Mouse (Mus musculus) 3134 (cell line): Measurements from ENCODE around the gene Wscd2.

ENCODE experiments used
- DNase-seq: peaks from one replicate; pipeline ENCODE4 v3.0.0-alpha.2; 2011; ENCODE audit warnings: low spot score; ENCODE audit not compliant: insufficient read length; ENCODE audit errors: extremely low read depth

Wscd2 gene

DNA sequence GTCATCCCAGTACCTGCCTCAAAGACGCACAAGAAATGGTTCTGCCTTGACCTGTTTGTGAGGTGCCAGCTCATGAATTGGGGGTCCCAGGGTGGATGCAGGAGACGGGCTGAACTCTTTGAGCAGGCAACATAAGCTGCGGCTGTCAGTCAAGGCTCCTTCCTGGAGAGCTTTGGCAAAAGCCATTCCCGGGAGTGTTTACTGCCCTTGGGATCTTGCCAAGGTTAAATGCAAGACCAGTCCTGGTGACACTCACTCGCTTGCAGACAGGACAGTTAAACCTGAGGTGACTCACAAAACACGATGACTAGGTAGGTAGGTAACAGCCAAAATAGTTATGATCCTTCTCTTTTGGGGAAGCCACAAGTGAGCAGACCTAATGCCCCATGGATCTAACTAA is 30.9 kb downstream of the Wscd2 start:
- no peak for DNase-seq

DNA sequence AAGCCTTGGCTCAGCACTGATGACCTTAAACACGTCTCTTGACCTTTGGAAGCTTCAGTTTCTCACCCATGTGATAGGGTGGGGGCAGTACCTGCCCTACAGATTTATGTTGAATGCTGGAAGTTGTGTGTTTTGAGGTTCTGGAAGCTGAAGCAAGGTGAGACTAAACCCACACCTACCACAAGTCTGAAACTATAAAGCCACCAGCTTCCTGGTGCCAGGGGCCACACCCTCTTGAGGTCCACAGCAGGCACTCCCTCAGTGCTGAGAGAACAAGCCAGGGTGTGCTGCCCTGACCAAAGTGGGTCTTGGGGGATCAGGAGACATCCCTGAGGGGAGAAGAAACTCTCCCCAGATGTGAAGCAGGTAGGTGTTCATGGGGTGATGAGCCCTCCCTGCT is 48.7 kb downstream of the Wscd2 start:
- no peak for DNase-seq

DNA sequence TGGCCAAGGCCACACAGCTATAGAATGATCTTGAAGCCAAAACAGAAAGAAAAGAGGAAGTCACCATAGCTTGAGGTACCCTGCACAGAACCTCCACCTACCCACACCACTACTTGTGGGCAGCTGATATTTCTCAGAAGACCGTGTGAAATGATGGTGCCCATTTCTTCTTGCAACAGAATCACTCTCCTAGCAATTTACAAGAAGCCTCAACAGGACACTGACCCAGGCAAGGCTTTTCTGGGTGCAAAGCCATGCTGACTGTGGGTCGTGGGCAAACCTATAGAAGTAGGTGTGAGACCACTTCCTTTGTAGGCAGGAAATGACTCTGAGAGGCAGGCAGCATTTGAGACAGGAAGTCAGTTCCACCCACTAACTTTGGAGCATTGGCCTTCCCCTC is 49.3 kb downstream of the Wscd2 start:
- no peak for DNase-seq

- DNase-seq: no peak
Measured at GRCm38 (mm10) chr5:113539858-113540257, 49.7 kb downstream of the Wscd2 start.

DNA sequence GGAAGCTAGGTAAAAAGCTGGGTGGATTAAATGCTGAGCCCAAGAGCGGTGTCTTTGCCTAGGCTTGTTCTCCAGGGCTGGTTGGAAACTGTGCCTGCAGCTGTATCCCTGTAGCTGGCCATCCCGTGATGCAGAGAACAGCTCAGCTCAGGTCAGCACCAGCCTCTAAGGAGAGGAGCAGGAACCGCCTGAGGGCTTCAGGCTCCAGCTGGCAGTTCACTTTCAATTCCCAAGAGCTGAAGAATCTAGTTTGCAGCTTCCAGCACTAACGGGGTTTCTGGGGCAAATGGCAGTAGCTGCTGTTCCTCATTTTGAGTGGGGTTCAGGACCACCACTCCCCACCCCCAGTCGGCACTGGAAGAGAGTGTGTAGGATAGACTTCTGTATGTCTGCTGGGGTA is 51.1 kb downstream of the Wscd2 start:
- DNase-seq: no peak

DNA sequence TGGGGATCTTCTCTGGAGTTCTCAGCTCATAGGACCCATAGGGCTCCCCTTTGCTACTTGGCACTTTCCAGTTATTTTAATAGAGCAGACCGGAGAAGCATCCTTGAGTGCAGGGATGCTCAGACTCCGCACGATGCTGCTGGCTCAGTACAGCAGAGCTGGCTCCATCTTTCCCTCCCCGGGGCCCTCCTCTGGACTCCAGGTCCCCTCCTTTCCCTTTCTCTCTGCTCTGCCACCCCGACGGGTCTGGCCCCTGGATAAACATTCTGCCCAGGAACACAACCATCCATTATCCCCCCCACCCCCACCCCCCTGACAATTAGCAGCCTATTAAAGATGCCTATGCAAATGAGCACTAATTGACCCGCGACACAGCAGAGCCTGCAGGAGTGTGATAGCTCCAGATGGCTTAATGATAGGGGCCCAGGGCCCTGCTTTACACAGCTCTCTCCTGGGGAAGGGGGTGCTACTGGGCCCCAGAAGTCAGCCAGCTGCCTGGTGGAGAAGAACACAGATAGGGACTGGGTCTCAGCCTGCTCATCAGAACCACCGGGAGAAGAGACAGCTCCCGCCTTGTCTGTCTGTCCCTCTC is 52.8 kb downstream of the Wscd2 start:
- DNase-seq: no peak

- DNase-seq: peak; percentile 28
Measured at GRCm38 (mm10) chr5:113547949-113548700, 58.0 kb downstream of the Wscd2 start.

DNA sequence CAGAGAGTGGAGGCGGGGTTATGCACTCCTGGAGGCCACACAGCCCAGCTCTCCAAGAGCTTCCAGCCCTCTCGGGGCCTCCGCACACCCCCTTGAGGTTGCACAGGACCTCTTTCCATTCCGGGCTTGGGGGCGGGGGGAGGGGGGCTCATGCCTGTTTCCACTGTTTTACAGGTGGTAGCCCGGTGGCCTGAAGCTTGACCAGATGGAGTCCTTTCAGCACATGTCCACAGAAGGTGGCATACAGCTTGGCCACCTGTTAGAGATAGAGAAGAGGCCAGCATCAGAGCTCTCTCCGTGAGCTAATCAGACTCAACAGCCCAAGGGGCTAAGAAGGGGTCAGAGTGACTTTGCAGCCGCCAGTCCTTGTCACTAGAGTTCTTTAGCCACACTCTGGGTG is 60.1 kb downstream of the Wscd2 start:
- DNase-seq: no peak

GRCm38 (mm10) chr5:113550759-113551158 is 60.6 kb downstream of the Wscd2 start:
- no peak for DNase-seq

GRCm38 (mm10) chr5:113553402-113553897 is 63.3 kb downstream of the Wscd2 start:
- DNase-seq: peak; percentile 32

DNA sequence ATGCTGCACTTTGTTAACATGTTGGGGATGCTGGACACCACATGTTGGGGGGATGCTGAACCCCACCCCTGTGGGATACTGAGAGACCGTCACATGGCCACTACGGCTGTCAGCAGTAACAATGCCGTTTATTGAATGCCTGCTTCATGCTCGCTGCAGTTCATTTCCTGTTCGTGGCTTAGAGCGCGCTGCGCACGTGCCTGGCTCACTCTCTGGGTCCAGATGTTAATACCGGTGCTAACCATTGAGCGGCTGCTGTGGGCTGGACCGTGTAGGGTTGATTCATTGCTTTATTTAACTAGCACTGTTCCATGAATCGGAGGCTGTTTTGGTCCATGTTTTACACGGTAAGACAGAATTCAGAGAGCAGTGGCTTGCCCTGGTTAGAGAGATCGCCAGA is 64.0 kb downstream of the Wscd2 start:
- DNase-seq: no peak

- no peak for DNase-seq
Measured at GRCm38 (mm10) chr5:113554571-113554970, 64.4 kb downstream of the Wscd2 start.

DNA sequence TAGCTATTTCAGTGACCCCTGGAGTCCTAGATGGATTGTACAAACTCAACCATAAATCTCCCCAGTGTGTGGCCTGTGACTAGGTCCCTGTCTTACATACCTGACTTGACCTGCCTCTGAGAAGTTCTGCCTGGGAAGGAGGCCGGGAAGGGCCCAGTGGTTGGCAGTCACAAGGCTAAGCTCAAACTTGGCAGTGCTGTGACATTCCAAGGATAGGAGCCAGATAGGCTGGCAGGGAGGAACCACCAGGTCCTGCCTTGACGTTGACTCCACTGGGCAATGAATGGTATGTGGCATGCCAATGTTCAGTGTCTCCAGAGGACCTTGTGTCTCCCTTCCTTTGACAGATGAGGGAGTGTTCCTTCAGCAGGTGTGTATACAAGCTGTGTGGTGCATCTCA is 65.6 kb downstream of the Wscd2 start:
- peak; percentile 58 for DNase-seq

DNA sequence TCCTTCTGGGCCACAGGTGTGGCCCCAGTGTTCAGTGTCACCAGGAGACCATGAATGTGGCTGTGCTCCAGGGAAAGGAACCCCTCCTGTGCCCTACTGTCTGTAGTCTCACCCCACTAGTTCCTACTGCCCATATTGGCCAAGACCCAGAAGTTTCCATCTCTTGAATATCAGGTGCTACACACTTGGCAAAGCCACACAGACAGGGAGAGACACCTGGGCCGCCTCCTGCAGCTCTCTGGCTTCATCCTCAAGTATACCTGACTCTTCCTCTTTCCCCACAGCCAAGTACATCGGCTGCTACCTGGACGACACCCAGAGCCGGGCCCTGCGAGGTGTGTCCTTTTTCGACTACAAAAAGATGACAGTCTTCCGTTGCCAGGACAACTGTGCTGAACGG is 67.9 kb downstream of the Wscd2 start:
- no peak for DNase-seq

DNA sequence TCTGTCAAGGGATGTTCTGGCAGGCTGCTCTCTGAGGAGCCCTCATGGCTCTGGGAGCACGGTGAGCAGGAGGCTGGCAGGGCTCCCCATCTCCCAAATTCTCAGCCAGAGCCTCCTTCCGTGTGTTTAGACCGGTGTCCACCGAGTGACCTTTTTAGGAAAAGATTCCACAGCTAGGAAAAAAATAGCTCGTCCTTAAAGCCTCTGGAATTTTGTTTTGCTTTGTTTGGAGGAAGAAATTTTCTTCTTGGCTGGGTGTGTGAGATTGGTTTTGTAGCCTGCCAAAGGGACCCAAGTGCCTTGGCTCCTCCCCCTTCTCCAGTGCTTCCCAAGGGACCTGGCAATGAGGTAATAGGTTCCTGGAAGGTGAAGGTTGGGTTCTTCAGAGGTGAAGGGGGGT is 69.5 kb downstream of the Wscd2 start:
- peak; percentile 38 for DNase-seq

GRCm38 (mm10) chr5:113564463-113564862 is 74.3 kb downstream of the Wscd2 start:
- DNase-seq: no peak

DNA sequence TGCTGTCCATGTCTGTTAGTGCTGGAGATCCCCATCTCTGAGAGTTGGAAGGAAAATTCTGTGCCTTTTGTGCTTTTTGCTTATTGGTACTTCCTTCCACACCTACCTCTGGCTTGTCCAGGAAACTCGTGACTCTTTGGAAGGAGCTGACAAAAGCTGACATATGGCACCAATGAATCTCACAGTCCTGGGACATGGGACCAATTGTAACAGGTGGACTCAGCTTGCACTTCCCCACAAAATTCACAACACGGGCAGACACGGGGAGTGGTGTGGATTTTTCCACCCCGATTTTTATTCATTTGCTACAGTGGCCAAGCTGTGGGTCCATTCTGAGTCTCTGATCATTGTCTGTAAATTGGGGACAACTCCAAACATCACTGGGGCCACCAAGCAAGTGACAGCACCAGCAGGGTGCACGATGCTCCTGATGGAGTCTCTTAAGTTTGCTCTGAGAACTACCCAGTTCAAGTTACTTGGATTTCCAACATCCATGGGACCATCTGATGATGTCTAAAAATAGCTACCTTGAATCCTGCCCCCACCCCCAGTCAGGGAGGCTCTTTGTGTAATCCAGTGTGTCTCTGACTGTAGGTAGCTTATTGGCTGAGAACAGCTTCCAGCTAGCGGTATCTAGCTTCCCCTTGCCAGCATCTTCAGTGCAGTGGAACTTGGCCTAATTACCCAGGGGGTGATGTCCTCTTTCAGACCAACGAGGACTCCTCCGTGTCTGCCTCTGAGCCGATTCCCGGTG is 75.1 kb downstream of the Wscd2 start:
- no peak for DNase-seq

DNA sequence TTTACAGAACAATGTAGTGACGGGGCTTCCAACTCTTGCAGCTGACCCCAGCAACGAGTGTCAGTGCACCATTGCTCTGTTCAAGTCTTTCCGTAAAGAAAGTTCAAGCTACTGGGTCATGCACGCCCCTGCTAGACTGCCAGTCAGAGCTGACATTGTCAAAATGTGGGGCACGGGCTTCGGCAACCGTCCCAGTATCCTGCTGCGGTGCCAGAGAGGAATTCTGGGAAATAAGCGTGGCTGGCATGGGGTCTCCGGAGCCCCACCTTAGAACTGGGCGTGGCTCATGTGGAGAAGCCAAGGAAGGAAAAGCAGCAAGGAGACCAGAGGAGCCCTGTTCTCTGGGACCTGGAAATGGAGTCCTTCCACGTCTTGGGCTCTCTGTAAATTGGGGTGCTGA is 75.7 kb downstream of the Wscd2 start:
- DNase-seq: no peak

DNA sequence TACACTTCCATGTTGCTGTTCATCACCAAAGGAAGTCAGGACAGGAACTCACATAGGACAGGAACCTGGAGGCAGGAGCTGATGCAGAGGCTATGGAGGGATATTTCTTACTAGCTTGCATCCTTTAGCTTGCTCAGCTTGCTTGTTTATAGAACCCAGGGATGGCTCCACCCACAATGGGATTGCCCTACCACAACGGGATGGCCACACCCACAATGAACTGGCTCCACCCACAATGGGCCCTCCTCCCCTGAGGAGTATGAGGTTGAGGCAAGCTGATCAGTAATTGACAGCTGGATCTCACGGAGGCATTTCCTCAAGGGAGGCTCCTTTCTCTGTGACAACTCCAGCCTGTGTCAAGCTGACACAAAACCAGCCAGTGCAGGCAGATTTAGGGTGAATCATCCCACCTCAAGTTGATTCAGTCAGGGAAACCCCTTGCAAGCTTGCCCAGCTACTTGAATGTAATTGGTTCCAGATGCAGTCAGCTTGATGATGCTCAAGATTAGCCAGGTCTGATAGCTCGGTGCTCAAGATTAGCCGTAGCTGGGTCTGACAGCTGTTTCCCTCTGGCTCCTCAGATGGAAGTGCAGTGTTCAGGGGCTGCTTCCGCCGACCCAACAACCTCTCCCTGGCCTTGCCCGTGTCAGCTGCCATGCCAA is 80.1 kb downstream of the Wscd2 start:
- peak; percentile 43 for DNase-seq

DNA sequence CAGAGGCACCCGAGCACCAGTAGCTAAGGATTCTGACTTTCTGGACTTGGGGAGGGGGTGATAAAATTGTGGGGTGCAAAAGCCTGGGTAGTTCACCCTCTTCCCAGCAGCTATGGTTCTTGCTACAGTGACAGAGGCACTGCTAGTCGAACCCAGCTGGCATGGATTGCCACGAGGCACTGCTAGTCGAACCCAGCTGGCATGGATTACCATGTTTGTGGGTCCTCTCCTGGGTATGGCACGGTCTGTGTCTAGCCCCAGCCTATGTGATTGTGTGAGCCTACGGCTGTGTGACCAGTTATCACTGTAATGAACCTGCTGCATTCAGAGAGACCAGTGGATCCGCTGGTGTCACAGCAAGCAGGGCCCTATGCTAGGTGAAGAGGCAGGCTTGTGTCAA is 87.4 kb downstream of the Wscd2 start:
- DNase-seq: no peak

GRCm38 (mm10) chr5:113578428-113578827 is 88.3 kb downstream of the Wscd2 start:
- DNase-seq: no peak
